Mouse (Mus musculus): Measurements from ENCODE around the gene Ctnnbl1.

DNA sequence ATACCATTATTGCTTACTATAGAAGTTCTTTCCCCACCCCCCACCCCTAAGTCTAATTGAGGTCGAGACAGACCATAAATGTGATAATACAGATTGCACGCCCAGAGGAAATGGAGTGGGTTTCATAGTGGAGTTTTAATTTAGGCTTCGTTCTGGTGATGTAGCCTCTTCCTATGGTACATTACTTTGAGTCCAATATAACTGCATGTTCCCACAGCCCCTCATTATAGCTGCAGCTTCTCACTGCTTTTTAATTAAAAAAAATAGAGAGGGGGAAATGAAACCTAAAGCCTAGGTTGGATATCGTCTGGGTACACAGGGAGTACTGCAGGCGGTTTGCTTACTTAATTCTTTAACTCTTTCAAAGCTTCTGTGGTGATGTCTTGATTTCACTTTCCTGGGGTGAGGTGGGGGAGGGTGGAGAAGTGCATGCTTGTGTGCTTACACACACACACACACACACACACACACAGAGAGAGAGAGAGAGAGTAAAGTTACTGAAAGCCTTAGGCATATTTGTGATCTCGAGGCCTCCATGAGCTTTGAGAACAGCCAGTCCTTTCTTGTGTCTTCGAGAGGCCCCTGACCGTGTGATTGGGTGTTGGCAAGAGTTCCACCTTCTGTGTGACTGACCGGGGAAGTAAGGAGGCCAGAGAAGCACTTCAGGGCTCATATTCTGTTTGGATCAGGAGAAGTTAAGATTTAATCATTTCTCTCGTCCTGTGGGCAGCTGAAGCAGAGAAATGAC lies 31.7 kb downstream of the Ctnnbl1 start:
- TF ChIP-seq CTCF (IDR thresholded peaks at IDR 0.05; ENCODE audit: borderline replicate concordance, extremely low read depth, insufficient read depth, insufficient read length) (no peak), POLR2A (IDR thresholded peaks at IDR 0.05; ENCODE audit: borderline replicate concordance, extremely low read depth, insufficient read depth, insufficient read length, poor library complexity, severe bottlenecking) (no peak)
